In the genomic region with DNA sequence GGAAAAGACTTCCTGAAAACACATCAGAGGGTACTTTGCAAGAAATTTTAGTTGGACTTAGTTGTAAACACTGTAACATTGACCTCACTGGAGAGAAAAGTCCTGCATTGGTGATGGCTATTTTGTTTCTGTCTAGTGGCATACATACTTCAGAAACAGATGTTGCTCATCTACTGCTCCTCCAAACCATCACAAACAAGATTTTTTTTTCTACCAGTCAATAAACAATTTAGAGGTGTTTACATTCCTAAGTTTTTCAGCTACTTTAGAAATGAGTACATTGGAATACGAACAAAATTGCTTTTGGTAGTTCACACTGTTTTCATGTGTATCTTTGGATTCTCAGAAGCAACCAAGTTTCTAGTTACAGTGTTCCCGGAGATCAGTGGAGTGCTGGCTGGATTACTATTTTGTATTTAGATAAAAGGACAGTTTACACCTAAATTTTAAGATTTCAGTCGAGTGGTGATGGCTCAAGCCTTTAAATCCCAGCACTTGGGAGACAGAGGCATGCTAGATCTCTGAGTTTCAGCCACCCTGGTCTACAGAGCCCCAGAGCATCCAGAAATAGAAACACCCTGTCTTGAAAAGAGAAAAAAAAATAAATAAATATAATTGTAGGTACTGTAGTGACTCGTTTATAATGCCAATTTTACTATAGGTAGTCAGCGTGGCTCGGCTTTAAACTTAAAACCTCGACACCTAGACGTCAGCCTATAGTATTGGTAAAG, we compare ENCODE assay signal across 8 mouse cellular contexts. TPM values are rescaled to one million over a fixed set of nuclear protein-coding genes. Genes with fewer than 3 reads are reported as not detected.
A peak's percentile ranks its signal among the peaks of the same experiment; 100 is the strongest.
DNase-seq lines count a peak whose midpoint lies in the region; ATAC-seq and TF ChIP-seq lines count a peak whose summit lies in the region.

No protein-coding gene starts in this region.

- H3K36me3 ChIP-seq in embryonic facial prominence, embryonic 12.5 days = no peaks in the 10 kb centered on the region
- H3K36me3 ChIP-seq in limb, embryonic 10.5 days = no peaks in the 10 kb centered on the region
- no peaks in the 10 kb centered on the region for H3K36me3 ChIP-seq in neural tube, embryonic 13.5 days

- intact Hi-C loops in left cerebral cortex, adult 2 months (cut with DNase I) = loop anchor here (1.0 kb wide), 1 partner anchor 15 kb away; the partner anchor contains the start of gene Ccnl1
- intact Hi-C loops in left cerebral cortex, postnatal 36 days (cut with DNase I) = loop anchor here (2.0 kb wide), 1 partner anchor 15 kb away; the partner anchor contains the start of gene Ccnl1
- intact Hi-C loops in left cerebral cortex, postnatal 4 days (cut with DNase I) = no loop called here

- whole genome bisulfite sequencing in embryonic facial prominence, embryonic 12.5 days = 38% methylated on average over 8 of the region's 8 CpGs
- 49% methylated on average over 8 of the region's 8 CpGs for whole genome bisulfite sequencing in limb, embryonic 10.5 days
- 36% methylated on average over 8 of the region's 8 CpGs for WGBS in neural tube, embryonic 13.5 days

- no peak for ATAC-seq in embryonic facial prominence, embryonic 12.5 days (ENCODE audit: insufficient number of reproducible peaks, insufficient read depth, low FRiP score, low TSS enrichment)
- ATAC-seq in neural tube, embryonic 13.5 days (ENCODE audit: low read depth) = no peak; the same call in 1 of the 2 replicates

- no peak for DNase-seq in left cerebral cortex, adult 2 months (ENCODE audit: extremely low spot score in 1 of 2, low spot score in 2 of 2)
- no peak for DNase-seq in left cerebral cortex, postnatal 36 days (ENCODE audit: low spot score in 2 of 2)
- DNase-seq in limb, embryonic 10.5 days (ENCODE audit: low spot score) = no peak
- no peak for DNase-seq in adrenal gland, postnatal 25 days
- no peak for DNase-seq in left cerebral cortex, postnatal 4 days
- DNase-seq in thymus, postnatal 10 days (ENCODE audit: low spot score in 2 of 2) = no peak

- H3K27me3 ChIP-seq in embryonic facial prominence, embryonic 12.5 days = no peaks in the 10 kb centered on the region
- H3K27me3 ChIP-seq in limb, embryonic 10.5 days (ENCODE audit: low read depth, poor library complexity, severe bottlenecking) = no peaks in the 10 kb centered on the region
- H3K27me3 ChIP-seq in neural tube, embryonic 13.5 days = no peaks in the 10 kb centered on the region

- no peak for TF ChIP-seq CTCF in left cerebral cortex, adult 2 months (IDR thresholded peaks at IDR 0.05)

- H3K9me3 ChIP-seq in embryonic facial prominence, embryonic 12.5 days = no peaks in the 10 kb centered on the region
- no peaks in the 10 kb centered on the region for H3K9me3 ChIP-seq in limb, embryonic 10.5 days (replicated peaks)
- H3K9me3 ChIP-seq in neural tube, embryonic 13.5 days = no peaks in the 10 kb centered on the region

- 0 out of 2 replicates have a peak, but pooled peaks cover 3% of the 10 kb centered on the region for H3K4me1 ChIP-seq in embryonic facial prominence, embryonic 12.5 days
- H3K4me1 ChIP-seq in limb, embryonic 10.5 days = peaks cover 30% of the 10 kb centered on the region
- peaks cover 19% of the 10 kb centered on the region for H3K4me1 ChIP-seq in neural tube, embryonic 13.5 days (replicated peaks)

- peak overlapping the region; percentile 63 for H3K4me2 ChIP-seq in embryonic facial prominence, embryonic 12.5 days (replicated peaks)
- H3K4me2 ChIP-seq in neural tube, embryonic 13.5 days = peak overlapping the region; percentile 60

- peak overlapping the region; percentile 52; the same call in 1 of the 2 replicates for H3K9ac ChIP-seq in embryonic facial prominence, embryonic 12.5 days
- H3K9ac ChIP-seq in neural tube, embryonic 13.5 days = peak overlapping the region; percentile 80

- peak overlapping the region; percentile 97 for H3K27ac ChIP-seq in left cerebral cortex, adult 2 months
- H3K27ac ChIP-seq in embryonic facial prominence, embryonic 12.5 days = peak overlapping the region; percentile 92
- peak overlapping the region; percentile 96 for H3K27ac ChIP-seq in limb, embryonic 10.5 days
- peak overlapping the region; percentile 97 for H3K27ac ChIP-seq in neural tube, embryonic 13.5 days (replicated peaks)

- peak overlapping the region; percentile 61 for H3K4me3 ChIP-seq in left cerebral cortex, adult 2 months
- H3K4me3 ChIP-seq in embryonic facial prominence, embryonic 12.5 days = peak overlapping the region; percentile 48
- H3K4me3 ChIP-seq in limb, embryonic 10.5 days = peak overlapping the region; percentile 77
- H3K4me3 ChIP-seq in neural tube, embryonic 13.5 days = peak overlapping the region; percentile 60

RNA-seq across cellular contexts. Expression of gene Ccnl1, which starts 15.6 kb away (rescaled TPM):
- total RNA-seq in left cerebral cortex, adult 2 months (2021) = 10 to 100 TPM; 59.9 to 62.5 TPM
- 10 to 100 TPM; 40.0 to 57.9 TPM for total RNA-seq in left cerebral cortex, postnatal 36 days (2021)
- polyA plus RNA-seq in embryonic facial prominence, embryonic 12.5 days (2016; fragmentation: Nextera tagmentation; extraction: Ambion mirVana) = 128 and 129 TPM in 2 replicates
- polyA plus RNA-seq in limb, embryonic 10.5 days (2016; fragmentation: Nextera tagmentation; extraction: Ambion mirVana) = 93.2 and 115 TPM in 2 replicates
- polyA plus RNA-seq in neural tube, embryonic 13.5 days (2015; fragmentation: Nextera tagmentation; extraction: Ambion mirVana) = 75.1 and 83.6 TPM in 2 replicates
- total RNA-seq in adrenal gland, postnatal 25 days (2021) = 97.6 and 105 TPM in 2 replicates
- total RNA-seq in left cerebral cortex, postnatal 4 days (2021) = 10 to 100 TPM; 65.7 to 72.1 TPM
